Mouse (Mus musculus) hindbrain, embryonic 14.5 days (tissue): ENCODE measurements around the gene Large1. TPM values are rescaled to one million over a fixed set of nuclear protein-coding genes. Genes with fewer than 3 reads are reported as not detected.
"Not testable (repeated sequence)": the region's sequence is repeated elsewhere in the genome, so short reads cannot be mapped to it uniquely, and the experiment has no call there.

Experiments used
- ATAC-seq: fragments of 200-750 bp; cut with Nextera tagmentation; 2 replicates; pipeline ENCODE4 v1.8.0; 2017; ENCODE audit warnings: moderate number of reproducible peaks, mild to moderate bottlenecking, moderate TSS enrichment, moderate library complexity; ENCODE audit not compliant: low FRiP score
- DNase-seq: peaks from one replicate; pipeline ENCODE4 v3.0.0-alpha.2; 2015; ENCODE audit warnings: low spot score
- H3K27ac ChIP-seq: fragments of 300-500 bp; sonication (generic); 2 replicates; pipeline ENCODE4 v1.5.1; 2014; ENCODE audit warnings: mild to moderate bottlenecking, moderate library complexity
- H3K27me3 ChIP-seq: fragments of 300-500 bp; sonication (generic); 2 replicates; pipeline ENCODE4 v1.6.1; 2014; ENCODE audit warnings: mild to moderate bottlenecking, low read length, mixed read lengths; ENCODE audit not compliant: control insufficient read depth, insufficient read depth
- H3K36me3 ChIP-seq: fragments of 300-500 bp; sonication (generic); replicated peaks from 2 replicates; pipeline ENCODE4 v1.6.1; 2014; ENCODE audit not compliant: control insufficient read depth, insufficient read depth
- H3K4me1 ChIP-seq: fragments of 300-500 bp; sonication (generic); replicated peaks from 2 replicates; pipeline ENCODE4 v1.6.1; 2014; ENCODE audit warnings: antibody characterized with exemption, low read length, mixed read lengths; ENCODE audit not compliant: control insufficient read depth, insufficient read depth
- H3K4me2 ChIP-seq: fragments of 300-500 bp; sonication (generic); replicated peaks from 2 replicates; pipeline ENCODE4 v1.6.1; 2014; ENCODE audit warnings: mild to moderate bottlenecking, moderate library complexity
- H3K4me3 ChIP-seq: fragments of 300-500 bp; sonication (generic); replicated peaks from 2 replicates; pipeline ENCODE4 v1.5.1; 2014; ENCODE audit warnings: mild to moderate bottlenecking, low read length
- H3K9ac ChIP-seq: fragments of 300-500 bp; sonication (generic); 2 replicates; pipeline ENCODE4 v1.6.1; 2014
- H3K9me3 ChIP-seq: fragments of 300-500 bp; sonication (generic); 2 replicates; pipeline ENCODE4 v1.6.1; 2016; ENCODE audit warnings: low read length; ENCODE audit not compliant: control insufficient read depth
- WGBS: fragments of 180-500 bp; shearing (Covaris S2); extraction: QIAGEN DNeasy Blood & Tissue Kit; methylation state at CpG from one replicate; pipeline ENCODE4 v1.1.7; 2014; 5-methylcytosine and 5-hydroxymethylcytosine counted together
- polyA plus RNA-seq: library from polyadenylated mRNA; unstranded; fragments of >200 nt; fragmentation: Nextera tagmentation; extraction: Ambion mirVana; gene quantifications from 2 replicates; pipeline ENCODE4 v1.2.1, GENCODE M21; 2014

Gene Large1
- polyA plus RNA-seq, result 26.9 and 28.0 TPM in 2 replicates

DNA sequence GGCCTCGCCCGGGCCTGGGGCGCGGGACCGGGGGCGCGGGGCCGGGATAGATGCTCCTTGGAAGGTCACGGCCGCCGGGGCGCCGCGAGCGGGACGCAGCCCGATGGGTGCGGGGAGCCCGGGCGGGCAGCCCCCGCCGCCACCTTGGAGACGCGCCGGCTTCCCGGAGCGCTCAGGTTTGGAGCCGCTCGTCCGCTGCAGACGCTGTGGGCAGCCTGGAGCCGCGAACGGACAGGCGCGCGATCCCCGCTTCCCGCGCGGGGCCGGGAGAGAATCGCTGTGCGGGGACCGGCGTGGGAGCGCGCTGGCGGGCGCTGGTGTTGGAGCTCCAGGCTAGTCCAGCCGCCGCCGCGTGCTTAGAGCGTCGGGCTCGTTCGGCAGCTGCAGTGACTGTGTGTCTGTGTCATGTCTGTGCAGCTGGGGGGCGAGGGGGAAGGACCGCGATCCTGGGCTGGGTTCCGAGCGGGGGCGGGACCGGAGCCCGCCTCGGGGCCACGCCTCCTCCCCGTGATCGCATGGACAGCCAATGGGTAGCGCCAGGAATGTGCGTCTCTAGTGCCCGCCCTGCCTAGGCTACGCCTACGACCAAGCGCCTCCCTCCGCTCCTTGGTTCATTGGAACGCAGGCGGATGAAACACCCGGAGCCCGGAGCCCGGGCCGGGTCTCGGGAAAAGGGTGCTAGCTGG is at the start of gene Large1:
Large1 (minus strand) TSS at position 433 of the 686 bp plus-strand sequence.
- H3K9me3 ChIP-seq, result no peaks in the 10 kb centered on the region
- peak within 1 kb of the TSS; percentile 96 for H3K27ac ChIP-seq
- peak within 1 kb of the TSS; percentile 77 for H3K4me2 ChIP-seq
- peak within 1 kb of the TSS; percentile 92 for H3K4me3 ChIP-seq
- H3K9ac ChIP-seq, result peak within 1 kb of the TSS; percentile 93
- no peaks in the 10 kb centered on the region for H3K27me3 ChIP-seq
- ATAC-seq, result peak; percentile 99
- peak; percentile 98 for DNase-seq
- H3K36me3 ChIP-seq, result no peaks in the 10 kb centered on the region
- under 1% methylated on average over 70 of the region's 84 CpGs for WGBS
- H3K4me1 ChIP-seq, result peaks cover 37% of the 10 kb centered on the region

DNA sequence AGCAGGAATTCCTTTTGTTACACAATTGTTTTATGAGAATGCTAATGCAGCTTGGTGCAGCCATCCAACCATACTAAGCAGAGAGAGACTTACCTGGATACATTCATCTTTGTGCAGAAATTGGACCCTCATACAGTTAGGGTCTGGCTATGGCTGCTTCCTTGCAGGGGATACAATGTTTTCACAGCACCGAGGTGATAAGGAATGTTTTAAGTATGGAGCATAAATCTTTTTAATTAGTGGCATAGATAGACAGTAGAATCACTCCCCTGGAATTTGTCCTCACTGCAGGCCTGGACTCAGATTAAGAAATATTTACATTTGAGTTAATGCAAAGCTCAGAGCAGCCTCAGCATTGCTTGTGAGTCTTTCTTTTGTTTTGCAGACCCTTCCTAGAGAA is 47.0 kb upstream of the Large1 start:
- Histone ChIP-seq H3K4me2 (no peak overlapping the region), H3K27ac (no peak overlapping the region), H3K9me3 (no peaks in the 10 kb centered on the region), H3K27me3 (no peaks in the 10 kb centered on the region), H3K4me3 (no peak overlapping the region), H3K36me3 (no peaks in the 10 kb centered on the region), H3K4me1 (no peaks in the 10 kb centered on the region), H3K9ac (no peak overlapping the region)
- WGBS, result 52% methylated on average over 1 of the region's 1 CpGs
- DNase-seq (no peak), ATAC-seq (no peak)

- H3K4me1 ChIP-seq, H3K27ac ChIP-seq, ATAC-seq, H3K9me3 ChIP-seq, H3K4me2 ChIP-seq, H3K4me3 ChIP-seq, H3K36me3 ChIP-seq, H3K27me3 ChIP-seq, H3K9ac ChIP-seq, DNase-seq: not testable (repeated sequence)
- 91% methylated on average over 6 of the region's 6 CpGs for whole genome bisulfite sequencing
These were observed 19.7 kb upstream of the Large1 start for GRCm38 (mm10) chr8:73373001-73373400.

DNA sequence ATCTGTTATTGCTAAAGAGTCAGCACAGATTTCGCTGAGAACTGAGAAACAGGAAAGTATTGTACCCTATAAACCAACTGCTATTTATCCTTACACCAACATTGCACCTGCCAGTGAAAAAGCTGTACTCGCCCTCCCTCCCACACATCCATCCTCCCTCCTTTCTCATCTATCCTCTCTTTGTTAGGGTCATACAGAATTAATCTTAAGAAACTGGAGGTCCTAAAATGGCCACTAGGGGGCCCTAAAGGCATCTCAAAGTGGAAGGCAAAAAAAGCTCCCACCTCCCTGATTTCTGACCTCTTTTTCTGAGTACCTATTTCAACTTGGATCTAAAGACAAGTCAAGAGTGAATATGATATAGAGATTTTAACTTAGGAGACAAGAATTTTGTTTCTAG is 2.6 kb upstream of the Large1 start:
- H3K36me3 ChIP-seq, result no peaks in the 10 kb centered on the region
- no peak for ATAC-seq
- no peaks in the 10 kb centered on the region for H3K9me3 ChIP-seq
- peaks cover 19% of the 10 kb centered on the region for H3K4me1 ChIP-seq
- H3K4me2 ChIP-seq, result peak overlapping the region; percentile 77
- DNase-seq, result peak; percentile 85
- 0 out of 2 replicates have a peak overlapping the region, but pooled peaks have one; percentile 92 for H3K4me3 ChIP-seq
- WGBS, result 19% methylated on average over 2 of the region's 2 CpGs
- no peak overlapping the region for H3K9ac ChIP-seq
- H3K27ac ChIP-seq, result no peak overlapping the region
- H3K27me3 ChIP-seq, result no peaks in the 10 kb centered on the region

DNA sequence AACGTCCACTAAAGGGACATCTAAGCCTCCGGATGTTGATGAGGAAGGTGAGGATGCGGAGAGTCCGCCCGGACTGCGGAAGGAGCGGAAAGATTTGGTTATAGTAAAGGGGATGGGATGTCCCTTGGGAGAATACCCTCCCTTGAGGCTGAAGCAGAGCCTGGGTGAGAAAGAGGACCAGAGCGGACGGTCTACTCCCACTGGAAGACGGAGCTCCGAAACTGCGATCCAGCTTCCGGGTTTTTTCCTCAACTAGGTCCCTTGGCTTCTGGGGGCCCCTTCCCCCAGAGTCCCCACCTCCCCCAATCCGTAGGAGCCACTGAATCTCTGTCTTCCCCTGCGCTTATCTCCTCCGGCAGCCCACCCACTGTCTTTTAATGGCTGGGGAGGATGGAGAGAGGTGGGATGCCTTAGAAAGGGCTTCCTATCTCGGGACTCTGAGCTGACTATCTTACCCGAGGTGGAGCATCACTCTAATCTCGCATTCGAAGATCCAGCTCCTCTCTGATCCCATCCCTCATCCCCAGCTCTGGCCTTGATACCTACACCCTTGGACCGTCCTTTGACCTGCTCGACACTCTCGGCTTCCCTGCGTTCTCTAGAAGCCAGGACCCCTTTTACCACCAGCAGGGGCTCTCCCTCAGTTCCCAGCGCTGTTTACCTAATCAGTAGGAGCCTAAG is 1.0 kb upstream of the Large1 start:
- Histone ChIP-seq H3K27me3 (no peaks in the 10 kb centered on the region), H3K4me2 (peak overlapping the region; percentile 77), H3K4me1 (peaks cover 34% of the 10 kb centered on the region), H3K9me3 (no peaks in the 10 kb centered on the region), H3K4me3 (peak overlapping the region; percentile 92), H3K9ac (peak overlapping the region; percentile 66), H3K27ac (peak overlapping the region; percentile 79), H3K36me3 (no peaks in the 10 kb centered on the region)
- under 1% methylated on average over 25 of the region's 25 CpGs for WGBS
- ATAC-seq (peak; percentile 28), DNase-seq (peak; percentile 68)

GRCm38 (mm10) chr8:73353794-73354179 is 447 bp upstream of the Large1 start:
- Histone ChIP-seq H3K4me1 (peaks cover 37% of the 10 kb centered on the region), H3K27ac (peak overlapping the region; percentile 79), H3K27me3 (no peaks in the 10 kb centered on the region), H3K4me2 (peak overlapping the region; percentile 77), H3K9me3 (no peaks in the 10 kb centered on the region), H3K36me3 (no peaks in the 10 kb centered on the region), H3K4me3 (peak overlapping the region; percentile 92), H3K9ac (peak overlapping the region; percentile 66)
- under 1% methylated on average over 16 of the region's 16 CpGs for WGBS
- DNase-seq, result no peak
- peak; percentile 47 for ATAC-seq

DNA sequence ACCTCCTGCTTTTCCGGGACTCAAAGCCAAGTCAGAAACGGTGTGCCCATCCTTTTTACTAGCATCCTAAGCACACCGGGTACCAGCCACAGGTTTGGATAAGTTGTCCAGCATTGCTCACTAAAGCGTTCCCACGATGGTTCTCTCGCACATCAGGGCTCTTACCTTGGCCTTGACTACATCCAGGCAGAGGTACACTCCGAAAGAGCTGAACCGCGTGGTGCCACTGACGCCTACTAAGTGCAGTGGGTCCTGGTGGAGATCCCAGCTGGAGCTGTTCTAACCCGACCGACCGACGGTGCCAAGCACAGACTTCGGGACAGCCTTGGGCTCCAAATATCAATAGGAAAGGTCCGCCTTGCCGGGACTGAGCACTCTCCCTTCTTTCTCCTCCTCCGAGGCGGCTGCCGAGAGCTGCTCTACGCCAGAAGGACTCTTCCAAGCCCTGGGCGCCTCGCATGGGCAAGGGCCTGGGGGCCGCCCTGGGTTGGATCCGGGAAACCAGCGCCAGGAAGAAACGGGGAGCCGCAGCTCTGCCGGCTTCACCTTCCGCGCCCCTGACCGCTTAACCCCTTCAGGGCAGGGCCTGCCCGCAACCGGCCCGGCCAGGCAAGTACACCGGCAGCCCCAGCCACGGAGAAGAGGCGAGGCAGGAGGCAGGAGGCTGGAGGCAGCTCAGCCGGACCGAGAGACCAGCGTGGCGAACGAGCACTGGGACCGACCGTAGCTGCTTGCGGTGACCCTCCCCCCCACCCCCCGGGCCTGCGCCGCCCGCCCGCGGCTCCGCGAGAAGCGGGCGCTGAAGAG is 836 bp downstream of the Large1 start:
- WGBS, result under 1% methylated on average over 50 of the region's 56 CpGs
- peak overlapping the region; percentile 92 for H3K4me3 ChIP-seq
- no peaks in the 10 kb centered on the region for H3K9me3 ChIP-seq
- no peaks in the 10 kb centered on the region for H3K27me3 ChIP-seq
- peak; percentile 53 for DNase-seq
- peak overlapping the region; percentile 93 for H3K9ac ChIP-seq
- H3K4me1 ChIP-seq, result peaks cover 37% of the 10 kb centered on the region
- H3K27ac ChIP-seq, result peak overlapping the region; percentile 96
- H3K4me2 ChIP-seq, result peak overlapping the region; percentile 77
- no peak; the same call in 1 of the 2 replicates for ATAC-seq
- no peaks in the 10 kb centered on the region for H3K36me3 ChIP-seq

- peaks cover 33% of the 10 kb centered on the region for H3K4me1 ChIP-seq
- H3K4me2 ChIP-seq, result peak overlapping the region; percentile 77
- ATAC-seq (no peak), DNase-seq (peak; percentile 63)
- H3K9ac ChIP-seq, result no peak overlapping the region
- 10% methylated on average over 2 of the region's 2 CpGs for WGBS
- H3K4me3 ChIP-seq, result peak overlapping the region; percentile 92
- no peaks in the 10 kb centered on the region for H3K9me3 ChIP-seq
- H3K27me3 ChIP-seq, result no peaks in the 10 kb centered on the region
- H3K27ac ChIP-seq, result no peak overlapping the region
- no peaks in the 10 kb centered on the region for H3K36me3 ChIP-seq
These were observed 3.0 kb downstream of the Large1 start for GRCm38 (mm10) chr8:73350366-73350765.
